Mouse (Mus musculus) embryonic facial prominence, embryonic 13.5 days (tissue): Measurements from ENCODE around the gene Dnajb9. TPM values are rescaled to one million over a fixed set of nuclear protein-coding genes. Genes with fewer than 3 reads are reported as not detected.

ENCODE experiments used
- ATAC-seq: fragments of 200-750 bp; cut with Nextera tagmentation; 2 replicates; pipeline ENCODE4 v1.8.0; 2017; ENCODE audit warnings: low read depth; ENCODE audit not compliant: insufficient number of reproducible peaks, insufficient read depth, low FRiP score, low TSS enrichment
- H3K27ac ChIP-seq: fragments of 300-500 bp; sonication (generic); 2 replicates; pipeline ENCODE4 v1.5.1; 2015; ENCODE audit warnings: moderate library complexity, mild to moderate bottlenecking, inconsistent platforms
- H3K27me3 ChIP-seq: fragments of 300-500 bp; sonication (generic); 2 replicates; pipeline ENCODE4 v1.6.1; 2015; ENCODE audit warnings: mild to moderate bottlenecking, inconsistent platforms
- H3K36me3 ChIP-seq: fragments of 300-500 bp; sonication (generic); 2 replicates; pipeline ENCODE4 v1.6.1; 2015; ENCODE audit warnings: mild to moderate bottlenecking, inconsistent platforms
- H3K4me1 ChIP-seq: fragments of 300-500 bp; sonication (generic); 2 replicates; pipeline ENCODE4 v1.6.1; 2015; ENCODE audit warnings: inconsistent platforms
- H3K4me2 ChIP-seq: fragments of 300-500 bp; sonication (generic); 2 replicates; pipeline ENCODE4 v1.6.1; 2015; ENCODE audit warnings: moderate library complexity, mild to moderate bottlenecking, inconsistent platforms
- H3K4me3 ChIP-seq: fragments of 300-500 bp; sonication (generic); 2 replicates; pipeline ENCODE4 v1.5.1; 2015; ENCODE audit warnings: mild to moderate bottlenecking, inconsistent platforms
- H3K9ac ChIP-seq: fragments of 300-500 bp; sonication (generic); 2 replicates; pipeline ENCODE4 v1.6.1; 2015; ENCODE audit warnings: mild to moderate bottlenecking, inconsistent platforms
- H3K9me3 ChIP-seq: fragments of 300-500 bp; sonication (generic); 2 replicates; pipeline ENCODE4 v1.6.1; 2016; ENCODE audit warnings: inconsistent platforms
- WGBS: fragments of 180-500 bp; shearing (Covaris S2); methylation state at CpG from one replicate; pipeline ENCODE4 v1.1.7; 2015; ENCODE audit warnings: mixed read lengths; 5-methylcytosine and 5-hydroxymethylcytosine counted together
- microRNA-seq: library from miRNA; unstranded; fragments of <30 nt; microRNA quantifications from one replicate; pipeline ENCODE4, GENCODE M21; 2016
- polyA plus RNA-seq: library from polyadenylated mRNA; unstranded; fragments of >200 nt; fragmentation: Nextera tagmentation; extraction: Ambion mirVana; gene quantifications from 2 replicates; pipeline ENCODE4 v1.2.1, GENCODE M21; 2015

Gene Dnajb9
- polyA plus RNA-seq, 1 experiment from 2014 or later: 19.8 TPM

GRCm38 (mm10) chr12:44197873-44198525 lies 12.1 kb downstream of the Dnajb9 start:
- no peak overlapping the region for H3K4me3 ChIP-seq
- H3K27ac ChIP-seq: no peak overlapping the region
- 0 out of 2 replicates have a peak, but pooled peaks cover 3% of the 10 kb centered on the region for H3K36me3 ChIP-seq
- no peak overlapping the region for H3K4me2 ChIP-seq
- no peak for ATAC-seq
- no peaks in the 10 kb centered on the region for H3K9me3 ChIP-seq
- WGBS: 66% methylated on average over 4 of the region's 4 CpGs
- no peaks in the 10 kb centered on the region for H3K4me1 ChIP-seq
- H3K9ac ChIP-seq: no peak overlapping the region
- no peaks in the 10 kb centered on the region for H3K27me3 ChIP-seq

DNA sequence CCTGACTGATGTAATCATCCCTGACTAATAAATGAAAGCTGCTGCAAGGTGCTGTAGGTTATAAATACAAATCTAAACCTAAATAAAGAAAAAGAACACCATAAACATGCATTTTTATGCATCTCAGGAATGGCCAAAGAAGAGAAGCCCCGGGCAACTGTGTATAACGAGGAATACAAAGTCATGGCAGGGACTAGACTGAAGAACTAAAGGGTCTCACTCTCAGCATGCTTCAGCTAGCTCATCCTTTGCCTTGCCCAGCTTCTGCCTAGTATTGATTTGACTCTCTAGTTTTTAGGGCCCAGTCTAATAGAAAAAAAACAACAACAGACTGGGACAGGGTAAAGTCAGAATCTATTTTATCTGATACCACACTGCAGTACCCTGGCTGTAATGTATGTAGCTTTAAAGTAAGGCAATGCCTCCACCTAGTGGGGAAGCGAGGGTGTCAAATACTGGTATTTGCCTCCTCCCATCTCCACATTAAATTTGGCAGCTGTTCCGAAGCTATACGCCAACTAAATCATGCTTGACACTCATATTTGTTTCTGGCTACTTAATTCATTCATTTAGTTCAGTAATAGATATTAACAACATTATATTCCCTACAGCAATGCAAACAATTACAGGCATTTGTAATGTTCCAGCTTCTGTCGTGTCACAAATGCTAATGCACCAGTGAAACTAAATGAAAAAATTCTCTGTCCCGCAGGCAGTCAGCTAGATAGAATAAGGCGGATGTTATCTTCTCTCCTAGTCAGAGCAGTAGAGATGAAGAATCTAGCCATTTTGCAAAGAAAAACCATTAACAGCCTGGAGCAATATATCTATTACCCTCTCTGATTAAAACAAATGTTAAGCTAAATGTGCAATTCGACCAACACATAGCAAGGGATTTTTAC lies 28.8 kb downstream of the Dnajb9 start:
- 49% methylated on average over 9 of the region's 9 CpGs for WGBS
- Histone ChIP-seq H3K4me1 (peaks cover 3% of the 10 kb centered on the region; the same call in 1 of the 2 replicates), H3K36me3 (no peaks in the 10 kb centered on the region), H3K4me2 (no peak overlapping the region), H3K27ac (no peak overlapping the region), H3K4me3 (no peak overlapping the region), H3K27me3 (no peaks in the 10 kb centered on the region), H3K9me3 (no peaks in the 10 kb centered on the region), H3K9ac (no peak overlapping the region)
- 0 out of 2 replicates have a peak, but pooled peaks have one; percentile 56 for ATAC-seq

- no peak for ATAC-seq
- H3K4me3 ChIP-seq: no peak overlapping the region
- 77% methylated on average over 2 of the region's 2 CpGs for whole genome bisulfite sequencing
These were observed 33.1 kb downstream of the Dnajb9 start for GRCm38 (mm10) chr12:44177038-44177355.

GRCm38 (mm10) chr12:44176331-44177037 lies 33.6 kb downstream of the Dnajb9 start:
- Histone ChIP-seq H3K36me3 (no peaks in the 10 kb centered on the region), H3K4me3 (no peak overlapping the region), H3K4me1 (peaks cover 3% of the 10 kb centered on the region; the same call in 1 of the 2 replicates), H3K9ac (no peak overlapping the region), H3K9me3 (no peaks in the 10 kb centered on the region), H3K27me3 (no peaks in the 10 kb centered on the region), H3K27ac (no peak overlapping the region), H3K4me2 (peak overlapping the region; percentile 28; the same call in 1 of the 2 replicates)
- ATAC-seq: no peak
- WGBS: 55% methylated on average over 10 of the region's 10 CpGs

More at GRCm38 (mm10) chr12:44177038-44177355, 33.1 kb downstream of the Dnajb9 start:
- H3K36me3 ChIP-seq: no peaks in the 10 kb centered on the region
- no peak overlapping the region for H3K4me2 ChIP-seq
- H3K27ac ChIP-seq: no peak overlapping the region
- no peak overlapping the region for H3K9ac ChIP-seq
- H3K4me1 ChIP-seq: peaks cover 3% of the 10 kb centered on the region; the same call in 1 of the 2 replicates
- H3K27me3 ChIP-seq: no peaks in the 10 kb centered on the region
- no peaks in the 10 kb centered on the region for H3K9me3 ChIP-seq

DNA sequence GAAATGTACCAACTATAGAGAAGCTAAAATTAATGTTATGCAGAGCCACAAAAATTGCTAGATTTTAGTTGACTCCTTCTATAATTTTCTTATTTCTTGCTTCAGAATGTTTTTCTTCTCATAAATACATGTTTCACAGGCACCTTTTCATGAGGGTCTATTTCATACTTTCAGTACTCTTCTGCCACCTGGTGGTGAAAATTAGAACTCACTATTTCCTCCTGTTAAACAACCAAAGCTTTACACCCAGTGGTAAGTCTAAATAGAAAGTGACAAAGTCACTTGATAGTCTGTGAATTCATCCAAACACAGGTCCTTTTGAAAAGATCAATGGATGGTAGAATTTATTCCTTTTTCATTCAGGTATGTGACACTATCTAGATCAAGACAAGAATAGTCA lies 43.2 kb downstream of the Dnajb9 start:
- H3K4me3 ChIP-seq: no peak overlapping the region
- no peaks in the 10 kb centered on the region for H3K9me3 ChIP-seq
- H3K4me1 ChIP-seq: no peaks in the 10 kb centered on the region
- no peaks in the 10 kb centered on the region for H3K27me3 ChIP-seq
- no peak overlapping the region for H3K4me2 ChIP-seq
- H3K36me3 ChIP-seq: no peaks in the 10 kb centered on the region
- H3K9ac ChIP-seq: no peak overlapping the region
- ATAC-seq: no peak
- no peak overlapping the region for H3K27ac ChIP-seq

GRCm38 (mm10) chr12:44159349-44159748 lies 50.8 kb downstream of the Dnajb9 start:
- Histone ChIP-seq H3K4me2 (no peak overlapping the region), H3K27me3 (no peaks in the 10 kb centered on the region), H3K36me3 (no peaks in the 10 kb centered on the region), H3K4me1 (no peaks in the 10 kb centered on the region), H3K27ac (no peak overlapping the region), H3K9me3 (no peaks in the 10 kb centered on the region), H3K4me3 (no peak overlapping the region), H3K9ac (no peak overlapping the region)
- 73% methylated on average over 1 of the region's 1 CpGs for WGBS
- no peak for ATAC-seq

Small RNA genes within 50 kb of the gene (microRNA-seq; reads per million reads assigned to microRNA genes)
- not detected for gene Mir5627

Other genes with a start within 250 kb of the Dnajb9 start
- gene Pnpla8, start 11.0 kb upstream of the Dnajb9 start, polyA plus RNA-seq: 61.2 and 63.5 TPM in 2 replicates
- 3.6 and 4.5 TPM in 2 replicates for gene Nrcam, start 118.6 kb upstream of the Dnajb9 start, polyA plus RNA-seq